In the genomic region with DNA sequence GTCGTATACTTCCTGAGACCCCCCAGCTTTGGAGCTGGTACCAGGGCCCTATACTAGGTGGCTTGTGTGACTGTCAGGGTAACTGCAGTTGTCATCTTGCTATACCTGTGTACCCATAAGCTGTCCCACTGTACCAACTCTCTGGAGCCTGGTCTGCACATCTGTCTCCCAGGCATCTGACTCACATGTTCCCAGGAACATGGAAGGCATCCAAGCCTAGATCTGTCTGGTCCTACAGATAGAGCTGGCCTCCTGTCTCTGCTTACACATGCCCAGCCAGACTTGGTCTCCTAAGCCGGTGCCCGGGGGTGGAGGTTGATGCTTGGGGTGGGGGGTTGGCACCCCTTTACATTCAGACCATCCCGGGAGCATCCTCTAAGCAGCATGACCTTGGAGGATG, we compare ENCODE assay signal across 32 mouse cellular contexts.
"Had no signal": no experiment of that assay in that cellular context is flagged by ENCODE, and none has a peak within 500 bp of the region (broad histone marks: within the 10 kb centered on the region; RNA-seq: fewer than 3 reads in every experiment).

No protein-coding gene starts in this region.

- H3K27me3 ChIP-seq: limb, embryonic 13.5 days; limb, embryonic 15.5 days; liver, embryonic 13.5 days; liver, embryonic 15.5 days; lung, embryonic 15.5 days; midbrain, embryonic 15.5 days; neural tube, embryonic 12.5 days had no signal

- ATAC-seq: liver, embryonic 12.5 days; liver, postnatal 0 days; lung, postnatal 0 days; midbrain, embryonic 13.5 days; midbrain, embryonic 15.5 days; midbrain, embryonic 16.5 days had no signal

- H3K9ac ChIP-seq: limb, embryonic 12.5 days; limb, embryonic 13.5 days; limb, embryonic 15.5 days; liver, embryonic 12.5 days; liver, embryonic 13.5 days; liver, embryonic 14.5 days; liver, embryonic 15.5 days; liver, postnatal 0 days; lung, embryonic 14.5 days; lung, embryonic 15.5 days; midbrain, embryonic 12.5 days; midbrain, embryonic 13.5 days; midbrain, embryonic 15.5 days; neural tube, embryonic 12.5 days had no signal

- H3K4me3 ChIP-seq: limb, embryonic 10.5 days; limb, embryonic 12.5 days; limb, embryonic 13.5 days; limb, embryonic 15.5 days; liver, embryonic 12.5 days; liver, embryonic 13.5 days; liver, embryonic 15.5 days; lung, embryonic 15.5 days; megakaryocyte, embryonic 14.5 days; midbrain, embryonic 10.5 days; midbrain, embryonic 12.5 days; midbrain, embryonic 13.5 days; midbrain, embryonic 15.5 days; myocyte; neural tube, embryonic 12.5 days had no signal

- H3K4me1 ChIP-seq: limb, embryonic 12.5 days; liver, embryonic 12.5 days; liver, embryonic 13.5 days; liver, embryonic 15.5 days; lung, embryonic 15.5 days; megakaryocyte, embryonic 14.5 days had no signal

- H3K4me2 ChIP-seq: limb, embryonic 12.5 days; limb, embryonic 13.5 days; limb, embryonic 15.5 days; liver, embryonic 11.5 days; liver, embryonic 12.5 days; liver, embryonic 13.5 days; liver, embryonic 15.5 days; lung, embryonic 14.5 days; lung, embryonic 15.5 days; midbrain, embryonic 11.5 days; midbrain, embryonic 12.5 days; midbrain, embryonic 13.5 days; midbrain, embryonic 15.5 days; neural tube, embryonic 12.5 days had no signal

- H3K36me3 ChIP-seq: limb, embryonic 10.5 days; limb, embryonic 12.5 days; limb, embryonic 13.5 days; limb, embryonic 15.5 days; liver, embryonic 12.5 days; liver, embryonic 13.5 days; liver, embryonic 15.5 days; lung, embryonic 15.5 days; midbrain, embryonic 10.5 days; midbrain, embryonic 12.5 days; midbrain, embryonic 13.5 days; midbrain, embryonic 15.5 days; neural tube, embryonic 12.5 days had no signal

- H3K9me3 ChIP-seq: limb, embryonic 10.5 days; limb, embryonic 12.5 days; limb, embryonic 13.5 days; limb, embryonic 15.5 days; liver, embryonic 12.5 days; liver, embryonic 13.5 days; liver, embryonic 15.5 days; lung, embryonic 15.5 days; megakaryocyte, embryonic 14.5 days; midbrain, embryonic 10.5 days; midbrain, embryonic 12.5 days; midbrain, embryonic 13.5 days; midbrain, embryonic 15.5 days; neural tube, embryonic 12.5 days had no signal

- H3K27ac ChIP-seq: limb, embryonic 10.5 days; limb, embryonic 12.5 days; limb, embryonic 13.5 days; limb, embryonic 15.5 days; liver, embryonic 12.5 days; liver, embryonic 13.5 days; liver, embryonic 14.5 days; liver, embryonic 15.5 days; lung, embryonic 15.5 days; macrophage; midbrain, embryonic 12.5 days; midbrain, embryonic 13.5 days; midbrain, embryonic 15.5 days; neural tube, embryonic 12.5 days had no signal

- DNase-seq: left cerebral cortex, postnatal 4 days; liver; liver, embryonic 13.5 days; liver, postnatal 0 days; lung, adult 18-20 months; lung, adult 2 months; lung, embryonic 14.5 days; lung, postnatal 10 days; lung, postnatal 14 days; lung, postnatal 36 days; lung, postnatal 4 days; midbrain, embryonic 14.5 days had no signal
